In the genomic region with DNA sequence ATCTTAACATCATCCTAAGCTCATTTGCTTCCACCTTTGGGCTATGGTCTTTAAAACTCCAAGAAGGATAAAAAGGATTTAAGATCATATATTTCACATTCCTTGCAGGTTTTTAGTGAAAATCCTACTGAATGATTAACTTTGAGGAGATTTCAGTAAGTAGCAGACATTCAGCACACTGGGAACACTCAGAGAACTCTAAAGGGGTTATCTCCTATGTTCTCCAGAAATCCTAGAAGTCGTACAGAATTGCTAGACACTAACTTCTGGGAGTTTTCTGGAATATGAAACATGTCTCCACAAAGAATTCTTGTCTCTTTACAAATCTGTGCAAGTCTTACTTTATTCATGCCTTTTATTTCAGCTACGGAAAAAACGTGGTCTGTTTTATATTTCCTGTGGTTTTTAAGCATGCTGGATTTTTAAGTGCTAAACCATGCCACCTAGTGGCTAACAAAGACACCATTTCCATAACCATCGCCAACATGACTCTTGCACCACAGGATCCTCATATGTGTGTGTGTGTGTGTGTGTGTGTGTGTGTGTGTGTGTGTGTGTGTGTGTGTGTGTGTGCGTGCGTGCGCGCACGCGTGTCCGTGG, we compare ENCODE assay signal across 7 mouse cellular contexts. TPM values are rescaled to one million over a fixed set of nuclear protein-coding genes. Genes with fewer than 3 reads are reported as not detected.
DNase-seq lines count a peak whose midpoint lies in the region; ATAC-seq and TF ChIP-seq lines count a peak whose summit lies in the region.

No protein-coding gene starts in this region.

- ATAC-seq in heart, embryonic 11.5 days (replicated peaks; ENCODE audit: insufficient number of reproducible peaks, low FRiP score, low TSS enrichment), result no peak
- ATAC-seq in limb, embryonic 12.5 days (ENCODE audit: insufficient number of reproducible peaks, insufficient read depth, low FRiP score, low TSS enrichment, low read depth), result no peak
- ATAC-seq in neural tube, embryonic 15.5 days (ENCODE audit: low FRiP score), result peak; percentile 66; the same call in 1 of the 2 replicates

- no peak overlapping the region; the same call in 1 of the 2 replicates for H3K4me3 ChIP-seq in liver, adult 2 months (ENCODE audit: insufficient read depth, low read depth, low read length)
- H3K4me3 ChIP-seq in heart, embryonic 11.5 days (ENCODE audit: low read depth, low read length), result peak overlapping the region; percentile 23
- peak overlapping the region; percentile 51 for H3K4me3 ChIP-seq in limb, embryonic 12.5 days (replicated peaks)
- peak overlapping the region; percentile 7; the same call in 1 of the 2 replicates for H3K4me3 ChIP-seq in neural tube, embryonic 15.5 days (replicated peaks)

- no peaks in the 10 kb centered on the region for H3K79me2 ChIP-seq in liver, adult 2 months (ENCODE audit: control insufficient read depth, insufficient read depth, low read length)

- H3K27ac ChIP-seq in liver, adult 2 months (replicated peaks; ENCODE audit: insufficient read depth, low read depth, low read length), result no peak overlapping the region
- H3K27ac ChIP-seq in heart, embryonic 11.5 days (ENCODE audit: low read depth, low read length), result peak overlapping the region; percentile 46; the same call in 1 of the 2 replicates
- peak overlapping the region; percentile 86 for H3K27ac ChIP-seq in limb, embryonic 12.5 days
- H3K27ac ChIP-seq in neural tube, embryonic 15.5 days (replicated peaks), result no peak overlapping the region

- no peak overlapping the region for H3K9ac ChIP-seq in liver, adult 2 months (ENCODE audit: low read depth, low read length)
- peak overlapping the region; percentile 54; the same call in 1 of the 2 replicates for H3K9ac ChIP-seq in heart, embryonic 11.5 days (ENCODE audit: low read depth, low read length)
- peak overlapping the region; percentile 40; the same call in 1 of the 2 replicates for H3K9ac ChIP-seq in limb, embryonic 12.5 days (replicated peaks)
- no peak overlapping the region for H3K9ac ChIP-seq in neural tube, embryonic 15.5 days (replicated peaks)

- no peaks in the 10 kb centered on the region for H3K27me3 ChIP-seq in liver, adult 2 months (ENCODE audit: control insufficient read depth, insufficient read depth, low read length)
- H3K27me3 ChIP-seq in heart, embryonic 11.5 days (ENCODE audit: control insufficient read depth, insufficient read depth, low read length), result no peaks in the 10 kb centered on the region
- no peaks in the 10 kb centered on the region for H3K27me3 ChIP-seq in limb, embryonic 12.5 days
- H3K27me3 ChIP-seq in neural tube, embryonic 15.5 days (replicated peaks), result no peaks in the 10 kb centered on the region

- no peaks in the 10 kb centered on the region for H3K4me1 ChIP-seq in liver, adult 2 months (ENCODE audit: control insufficient read depth, insufficient read depth, low read length)
- no peaks in the 10 kb centered on the region; the same call in 1 of the 2 replicates for H3K4me1 ChIP-seq in heart, embryonic 11.5 days (ENCODE audit: control insufficient read depth, insufficient read depth, low read length)
- H3K4me1 ChIP-seq in limb, embryonic 12.5 days (replicated peaks), result peaks cover 18% of the 10 kb centered on the region
- H3K4me1 ChIP-seq in neural tube, embryonic 15.5 days, result no peaks in the 10 kb centered on the region

- peak overlapping the region; percentile 54 for H3K4me2 ChIP-seq in heart, embryonic 11.5 days
- H3K4me2 ChIP-seq in limb, embryonic 12.5 days, result peak overlapping the region; percentile 56
- peak overlapping the region; percentile 45 for H3K4me2 ChIP-seq in neural tube, embryonic 15.5 days

- no peak for TF ChIP-seq POLR2A in liver, adult 2 months (IDR thresholded peaks at IDR 0.05; ENCODE audit: extremely low read depth, insufficient read depth, low read length)

- H3K9me3 ChIP-seq in heart, embryonic 11.5 days (replicated peaks; ENCODE audit: control insufficient read depth, low read length), result no peaks in the 10 kb centered on the region
- no peaks in the 10 kb centered on the region for H3K9me3 ChIP-seq in limb, embryonic 12.5 days
- no peaks in the 10 kb centered on the region for H3K9me3 ChIP-seq in neural tube, embryonic 15.5 days (replicated peaks)

- WGBS in liver, adult 2 months, result 9% methylated on average over 7 of the region's 11 CpGs
- 3% methylated on average over 4 of the region's 11 CpGs for WGBS in heart, embryonic 11.5 days (ENCODE audit: insufficient replicate concordance)
- WGBS in limb, embryonic 12.5 days, result 8% methylated on average over 6 of the region's 11 CpGs
- WGBS in neural tube, embryonic 15.5 days, result 28% methylated on average over 9 of the region's 11 CpGs

- peak; percentile 57 for DNase-seq in liver, adult 2 months (ENCODE audit: extremely low read depth, low read depth, low spot score)
- no peak for DNase-seq in liver
- peak; percentile 6 for DNase-seq in c-Kit-positive CD71-negative TER-119-negative erythroid progenitor cells, embryonic 14.5 days (ENCODE audit: low read depth)
- DNase-seq in urinary bladder, postnatal 10 days (ENCODE audit: low spot score), result no peak

- TF ChIP-seq CTCF in liver, adult 2 months (IDR thresholded peaks at IDR 0.05; ENCODE audit: low read depth, low read length), result peak; percentile 58

- no peaks in the 10 kb centered on the region for H3K36me3 ChIP-seq in liver, adult 2 months (ENCODE audit: control insufficient read depth, insufficient read depth, low read length)
- H3K36me3 ChIP-seq in heart, embryonic 11.5 days (ENCODE audit: control insufficient read depth, insufficient read depth, low read length), result no peaks in the 10 kb centered on the region
- no peaks in the 10 kb centered on the region for H3K36me3 ChIP-seq in limb, embryonic 12.5 days
- no peaks in the 10 kb centered on the region for H3K36me3 ChIP-seq in neural tube, embryonic 15.5 days

RNA-seq across cellular contexts. Expression of a gene that starts 2.5 kb away (rescaled TPM):
- 28.3 and 31.3 TPM in 2 replicates for total RNA-seq in liver, adult 2 months (2014; rRNA removed)
- polyA plus RNA-seq in liver, adult 2 months (2012; rRNA removed), result 5.3 and 6.1 TPM in 2 replicates
- 316 and 413 TPM in 2 replicates for polyA plus RNA-seq in heart, embryonic 11.5 days (2014; fragmentation: Nextera tagmentation; extraction: Ambion mirVana)
- 864 and 890 TPM in 2 replicates for polyA plus RNA-seq in limb, embryonic 12.5 days (2016; fragmentation: Nextera tagmentation; extraction: Ambion mirVana)
- 346 and 516 TPM in 2 replicates for polyA plus RNA-seq in neural tube, embryonic 15.5 days (2015; fragmentation: Nextera tagmentation; extraction: Ambion mirVana)

Comparison
In these comparisons a context has a peak if more than half of its experiments do, and no peak if none do; other contexts are left out.
1. DNase-seq: peak in liver, adult 2 months (single experiment) and c-Kit-positive CD71-negative TER-119-negative erythroid progenitor cells, embryonic 14.5 days (single experiment); none in liver (single experiment) and urinary bladder, postnatal 10 days (single experiment).
2. H3K27ac ChIP-seq: peak in heart, embryonic 11.5 days (single experiment) and limb, embryonic 12.5 days (single experiment); none in liver, adult 2 months (single experiment) and neural tube, embryonic 15.5 days (single experiment).
3. H3K9ac ChIP-seq: peak in heart, embryonic 11.5 days (single experiment) and limb, embryonic 12.5 days (single experiment); none in liver, adult 2 months (single experiment) and neural tube, embryonic 15.5 days (single experiment).
4. RNA of a gene that starts 2.5 kb away (polyA plus RNA-seq): 864 to 890 TPM in limb, embryonic 12.5 days, 346 to 516 TPM in neural tube, embryonic 15.5 days and 316 to 413 TPM in heart, embryonic 11.5 days; 5.3 to 6.1 TPM in liver, adult 2 months; every median in the first group is over 10 times any median in the second.
5. Peak in every context shown above with its lines, with median percentiles within 50 percentile points of each other: H3K4me2 ChIP-seq.